Mouse (Mus musculus) thymus, adult 2 months (tissue): Measurements from ENCODE around the gene Slc9a7.

Experiments used
- CTCF ChIP-seq: fragments of 200-500 bp; IDR thresholded peaks from 2 replicates; pipeline ENCODE4 v1.5.1; 2012; ENCODE audit warnings: mild to moderate bottlenecking, control low read depth, low read length, moderate library complexity, borderline replicate concordance; ENCODE audit not compliant: control insufficient read depth, poor library complexity, insufficient read depth; ENCODE audit errors: extremely low read depth
- POLR2A ChIP-seq: fragments of 200-500 bp; IDR thresholded peaks from 2 replicates; pipeline ENCODE4 v1.6.1; 2012; ENCODE audit warnings: mild to moderate bottlenecking, low read length, control low read depth, moderate library complexity; ENCODE audit not compliant: control insufficient read depth, poor library complexity, insufficient read depth; ENCODE audit errors: extremely low read depth

GRCm38 (mm10) chrX:20228102-20228501 lies 63.5 kb downstream of the Slc9a7 start:
- TF ChIP-seq CTCF = no peak
- no peak for TF ChIP-seq POLR2A
